Mouse (Mus musculus) thymus, postnatal 14 days (tissue): ENCODE measurements around the gene Cltrn.

ENCODE experiments used
- DNase-seq: peaks from one replicate; pipeline ENCODE4 v3.0.0; 2021

Cltrn gene

GRCm38 (mm10) chrX:164088582-164088981 lies at the start of gene Cltrn:
Gene Cltrn (plus strand): TSS chrX:164088830.
- DNase-seq = no peak

GRCm38 (mm10) chrX:164038882-164039281 lies 49.7 kb upstream of the Cltrn start:
- DNase-seq = no peak

- no peak for DNase-seq
Measured at GRCm38 (mm10) chrX:164042069-164042468, 46.6 kb upstream of the Cltrn start.

GRCm38 (mm10) chrX:164046736-164047135 lies 41.9 kb upstream of the Cltrn start:
- DNase-seq = no peak

- DNase-seq = no peak
Measured at GRCm38 (mm10) chrX:164055726-164056125, 32.9 kb upstream of the Cltrn start.

GRCm38 (mm10) chrX:164058523-164058922 lies 30.1 kb upstream of the Cltrn start:
- DNase-seq = no peak

- DNase-seq = no peak
Measured at GRCm38 (mm10) chrX:164059070-164059469, 29.6 kb upstream of the Cltrn start.

GRCm38 (mm10) chrX:164066185-164066584 lies 22.4 kb upstream of the Cltrn start:
- DNase-seq = peak; percentile 56

GRCm38 (mm10) chrX:164068968-164069367 lies 19.7 kb upstream of the Cltrn start:
- no peak for DNase-seq

GRCm38 (mm10) chrX:164076040-164076775 lies 12.4 kb upstream of the Cltrn start, which contains the start of gene Siah1b:
Gene Siah1b (minus strand): TSS chrX:164076493.
- peak; percentile 92 for DNase-seq

GRCm38 (mm10) chrX:164082030-164082429 lies 6.6 kb upstream of the Cltrn start:
- DNase-seq = no peak

GRCm38 (mm10) chrX:164089916-164090315 lies 1.3 kb downstream of the Cltrn start:
- DNase-seq = no peak

- DNase-seq = no peak
Measured at GRCm38 (mm10) chrX:164092300-164093169, 3.9 kb downstream of the Cltrn start.

GRCm38 (mm10) chrX:164093435-164093834 lies 4.8 kb downstream of the Cltrn start:
- no peak for DNase-seq

GRCm38 (mm10) chrX:164095838-164096237 lies 7.2 kb downstream of the Cltrn start:
- no peak for DNase-seq

GRCm38 (mm10) chrX:164101483-164101882 lies 12.9 kb downstream of the Cltrn start:
- DNase-seq = no peak

GRCm38 (mm10) chrX:164102198-164102597 lies 13.6 kb downstream of the Cltrn start:
- DNase-seq = no peak

GRCm38 (mm10) chrX:164102656-164103055 lies 14.0 kb downstream of the Cltrn start:
- DNase-seq = peak; percentile 10

GRCm38 (mm10) chrX:164111146-164111545 lies 22.5 kb downstream of the Cltrn start:
- DNase-seq = no peak

GRCm38 (mm10) chrX:164113744-164114143 lies 25.1 kb downstream of the Cltrn start:
- no peak for DNase-seq

GRCm38 (mm10) chrX:164123942-164124341 lies 35.3 kb downstream of the Cltrn start:
- no peak for DNase-seq

- DNase-seq = no peak
Measured at GRCm38 (mm10) chrX:164133531-164133930, 44.9 kb downstream of the Cltrn start.

- DNase-seq = no peak
Measured at GRCm38 (mm10) chrX:164135304-164135818, 46.7 kb downstream of the Cltrn start.

- no peak for DNase-seq
Measured at GRCm38 (mm10) chrX:164139032-164139431, 50.4 kb downstream of the Cltrn start, which contains the start of gene Ace2. Gene Ace2 (plus strand): TSS chrX:164139332.
